Mouse (Mus musculus): ENCODE results near the gene Slc39a11. TPM values are rescaled to one million over a fixed set of nuclear protein-coding genes. Genes with fewer than 3 reads are reported as not detected.

Slc39a11 gene
- polyA plus RNA-seq, 1 experiment from 2014 or later = 23.5 TPM

DNA sequence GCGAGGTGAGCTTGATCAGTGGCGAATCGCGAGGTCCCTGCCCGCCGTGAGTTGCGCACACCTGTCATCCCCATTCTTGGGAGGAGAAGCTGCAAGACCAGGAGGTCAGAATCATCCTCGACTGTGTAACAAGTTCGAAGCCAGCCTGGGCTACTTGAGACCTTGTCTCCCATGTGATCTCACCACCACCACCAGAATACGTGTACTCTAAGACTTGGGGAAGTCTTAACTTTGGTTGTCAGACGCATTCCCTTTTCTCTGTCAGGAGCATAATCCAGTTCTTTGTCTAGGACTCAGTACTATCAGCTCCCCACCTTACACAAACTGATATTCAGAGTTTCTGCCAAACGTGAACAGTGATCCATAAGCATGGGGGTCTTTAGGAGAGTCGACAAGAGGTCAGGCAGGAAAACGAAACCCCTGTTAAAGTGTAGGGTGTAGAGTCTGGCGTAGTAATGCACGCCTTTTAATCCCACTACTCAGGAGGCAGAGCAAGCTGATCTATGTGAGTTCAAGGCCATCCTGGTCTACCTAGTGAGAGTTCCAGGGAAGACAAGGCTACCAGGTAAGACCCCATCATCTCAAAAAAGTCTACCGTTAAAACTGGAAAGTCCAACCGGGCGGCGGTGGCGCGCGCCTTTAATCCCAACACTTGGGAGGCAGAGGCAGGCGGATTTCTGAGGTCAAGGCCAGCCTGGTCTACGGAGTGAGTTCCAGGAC lies 35.0 kb upstream of the Slc39a11 start:
- 42% methylated on average over 25 of the region's 25 CpGs for whole genome bisulfite sequencing
- Histone ChIP-seq H3K36me3 (ENCODE audit: control insufficient read depth, insufficient read depth, low read length) (peaks cover 15% of the 10 kb centered on the region), H3K9me3 (ENCODE audit: control insufficient read depth, low read length) (no peaks in the 10 kb centered on the region), H3K4me3 (ENCODE audit: low read depth, low read length) (peak overlapping the region; percentile 95), H3K27me3 (ENCODE audit: control insufficient read depth, insufficient read depth, low read length) (no peaks in the 10 kb centered on the region), H3K4me1 (ENCODE audit: control insufficient read depth, insufficient read depth, low read length) (peaks cover 25% of the 10 kb centered on the region), H3K27ac (ENCODE audit: low read depth, low read length) (no peak overlapping the region), H3K4me2 (ENCODE audit: low read depth, low read length) (peak overlapping the region; percentile 84), H3K9ac (replicated peaks; ENCODE audit: low read depth, low read length) (peak overlapping the region; percentile 72)
- ATAC-seq (ENCODE audit: low read depth) = no peak

DNA sequence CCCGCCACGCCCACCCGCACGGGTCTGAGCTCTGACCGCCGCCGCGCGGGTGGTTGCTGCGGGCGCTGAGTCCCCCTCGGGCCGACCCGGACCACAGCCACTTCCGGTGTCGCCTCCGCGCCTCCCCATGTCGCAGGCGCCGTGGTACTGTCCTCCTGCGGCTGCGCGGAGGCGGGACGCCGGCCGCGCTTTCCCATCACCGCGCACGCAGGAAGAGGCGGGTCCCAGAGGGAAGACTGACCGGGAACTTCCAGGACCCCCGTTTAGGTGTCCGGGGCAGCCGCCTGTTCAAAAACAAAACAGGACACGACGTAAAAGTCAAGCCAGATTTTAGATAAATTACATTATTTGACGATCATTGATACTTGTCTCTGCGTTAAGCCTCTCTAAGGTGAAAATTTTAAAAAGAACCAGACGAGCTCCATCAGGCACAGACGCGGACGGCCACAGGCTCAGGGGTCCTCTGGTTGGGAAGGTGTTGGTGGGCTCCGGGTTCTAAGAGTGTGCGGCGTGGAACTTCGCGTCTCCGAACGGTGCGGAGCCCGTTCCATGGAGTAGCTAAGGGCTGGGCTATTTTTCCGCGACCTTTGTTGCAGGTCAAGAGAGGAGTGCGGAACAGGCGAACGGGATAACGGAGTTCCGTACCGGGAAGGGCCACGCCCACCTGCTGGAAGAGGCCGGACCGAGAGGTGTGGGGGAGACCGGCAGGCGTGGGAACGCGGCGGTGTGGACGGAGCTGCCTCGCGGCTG lies 34.3 kb upstream of the Slc39a11 start, which contains the start of the genes Fam104a and D11Wsu47e:
TSS of gene Fam104a (minus strand) at position 199 of the 750 bp plus-strand sequence.
TSS of gene D11Wsu47e (plus strand) at position 456 of the 750 bp plus-strand sequence.
- H3K4me2 ChIP-seq (ENCODE audit: low read depth, low read length) = peak within 1 kb of the TSS; percentile 84
- H3K9ac ChIP-seq (replicated peaks; ENCODE audit: low read depth, low read length) = peak within 1 kb of the TSS; percentile 78
- H3K4me3 ChIP-seq (ENCODE audit: low read depth, low read length) = peak within 1 kb of the TSS; percentile 95
- no peaks in the 10 kb centered on the region for H3K9me3 ChIP-seq (ENCODE audit: control insufficient read depth, low read length)
- under 1% methylated on average over 73 of the region's 73 CpGs for WGBS
- H3K4me1 ChIP-seq (ENCODE audit: control insufficient read depth, insufficient read depth, low read length) = peaks cover 25% of the 10 kb centered on the region
- H3K27me3 ChIP-seq (ENCODE audit: control insufficient read depth, insufficient read depth, low read length) = no peaks in the 10 kb centered on the region
- H3K27ac ChIP-seq (ENCODE audit: low read depth, low read length) = peak within 1 kb of the TSS; percentile 89
- peak; percentile 96 for ATAC-seq (ENCODE audit: low read depth)
- peaks cover 14% of the 10 kb centered on the region for H3K36me3 ChIP-seq (ENCODE audit: control insufficient read depth, insufficient read depth, low read length)

DNA sequence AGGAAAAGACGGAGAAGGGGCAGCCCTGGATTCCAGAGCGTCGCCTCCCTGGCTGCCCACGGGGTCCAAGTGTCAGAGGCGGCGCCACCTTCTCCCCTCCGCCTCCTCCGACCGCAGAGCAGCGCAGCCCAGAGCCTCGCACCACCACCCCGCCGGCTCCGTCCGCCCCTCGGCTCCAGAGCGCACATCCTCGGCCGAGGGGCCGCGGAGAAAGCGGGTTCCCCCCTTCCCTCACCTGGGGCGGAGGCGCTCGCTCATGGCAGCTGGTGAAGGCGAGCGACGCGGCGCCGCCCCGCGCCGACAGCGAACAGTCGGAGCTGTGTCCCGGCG lies 33.7 kb upstream of the Slc39a11 start:
- Histone ChIP-seq H3K9me3 (ENCODE audit: control insufficient read depth, low read length) (no peaks in the 10 kb centered on the region), H3K27me3 (ENCODE audit: control insufficient read depth, insufficient read depth, low read length) (no peaks in the 10 kb centered on the region), H3K4me1 (ENCODE audit: control insufficient read depth, insufficient read depth, low read length) (peaks cover 25% of the 10 kb centered on the region), H3K4me2 (ENCODE audit: low read depth, low read length) (peak overlapping the region; percentile 81), H3K36me3 (ENCODE audit: control insufficient read depth, insufficient read depth, low read length) (peaks cover 8% of the 10 kb centered on the region), H3K4me3 (ENCODE audit: low read depth, low read length) (peak overlapping the region; percentile 95), H3K9ac (replicated peaks; ENCODE audit: low read depth, low read length) (peak overlapping the region; percentile 78), H3K27ac (ENCODE audit: low read depth, low read length) (peak overlapping the region; percentile 89)
- WGBS = 0% methylated on average over 29 of the region's 38 CpGs
- ATAC-seq (ENCODE audit: low read depth) = peak; percentile 81; the same call in 1 of the 2 replicates

DNA sequence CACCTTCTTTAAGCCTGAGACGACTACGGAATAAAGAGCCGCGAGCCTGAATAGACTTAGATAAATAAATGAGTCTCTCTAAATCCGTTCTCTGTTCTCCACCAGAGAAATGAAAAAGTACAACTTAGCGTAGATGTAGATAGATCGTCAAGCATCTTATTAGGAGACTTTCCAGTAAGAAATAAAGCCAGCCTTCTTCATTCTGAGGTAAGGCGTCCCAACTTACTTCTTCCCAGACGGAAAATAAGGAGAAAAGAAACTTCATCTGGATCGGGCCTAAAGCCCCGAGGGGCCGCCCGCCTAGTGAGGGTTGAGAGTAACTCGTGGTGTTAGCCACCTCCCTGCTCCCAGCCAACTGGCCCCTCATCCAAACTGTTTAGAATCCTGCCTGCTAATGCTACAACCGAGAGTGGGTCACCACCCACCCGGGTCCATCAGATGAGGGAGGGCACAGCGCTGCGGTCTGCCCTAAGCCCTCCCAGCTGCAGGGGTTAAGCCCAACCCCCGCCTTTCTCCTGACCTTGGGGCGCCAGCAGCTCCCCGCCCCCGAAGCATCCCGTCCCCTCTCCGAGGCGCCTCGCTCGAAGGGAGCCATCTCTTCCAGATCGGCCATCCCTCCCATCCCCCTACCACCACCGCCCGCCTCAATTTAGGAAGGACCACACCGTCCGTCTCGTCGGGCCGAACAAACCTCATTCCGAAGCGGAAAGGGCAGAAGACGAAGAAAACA lies 33.2 kb upstream of the Slc39a11 start:
- ATAC-seq (ENCODE audit: low read depth) = peak; percentile 41
- H3K9me3 ChIP-seq (ENCODE audit: control insufficient read depth, low read length) = no peaks in the 10 kb centered on the region
- no peaks in the 10 kb centered on the region for H3K27me3 ChIP-seq (ENCODE audit: control insufficient read depth, insufficient read depth, low read length)
- H3K4me1 ChIP-seq (ENCODE audit: control insufficient read depth, insufficient read depth, low read length) = peaks cover 25% of the 10 kb centered on the region
- H3K4me2 ChIP-seq (ENCODE audit: low read depth, low read length) = peak overlapping the region; percentile 81
- peak overlapping the region; percentile 95 for H3K4me3 ChIP-seq (ENCODE audit: low read depth, low read length)
- 3% methylated on average over 37 of the region's 38 CpGs for whole genome bisulfite sequencing
- peaks cover 3% of the 10 kb centered on the region for H3K36me3 ChIP-seq (ENCODE audit: control insufficient read depth, insufficient read depth, low read length)
- peak overlapping the region; percentile 78 for H3K9ac ChIP-seq (replicated peaks; ENCODE audit: low read depth, low read length)
- peak overlapping the region; percentile 89 for H3K27ac ChIP-seq (ENCODE audit: low read depth, low read length)

DNA sequence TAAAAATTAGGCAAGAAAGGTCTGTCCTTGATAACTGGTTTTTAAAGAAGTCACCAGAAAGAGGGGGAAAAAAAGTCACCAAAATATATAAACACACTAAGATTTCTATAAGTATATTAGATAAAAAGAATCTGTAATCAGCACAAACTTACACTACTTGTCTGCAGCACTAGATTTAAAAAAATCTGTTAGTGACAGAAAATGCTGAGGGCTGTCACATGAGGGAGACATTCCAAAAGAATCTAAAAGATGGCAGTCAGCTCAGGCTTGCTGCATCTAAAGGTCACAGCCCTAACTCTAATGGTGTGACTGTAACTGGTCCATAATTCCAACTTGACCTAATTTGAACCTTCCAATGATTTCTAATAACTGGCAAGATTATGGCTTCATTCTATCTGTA lies 32.1 kb upstream of the Slc39a11 start:
- peaks cover 24% of the 10 kb centered on the region for H3K4me1 ChIP-seq (ENCODE audit: control insufficient read depth, insufficient read depth, low read length)
- H3K9me3 ChIP-seq (ENCODE audit: control insufficient read depth, low read length) = no peaks in the 10 kb centered on the region
- no peak overlapping the region for H3K27ac ChIP-seq (ENCODE audit: low read depth, low read length)
- peak overlapping the region; percentile 81; the same call in 1 of the 2 replicates for H3K4me2 ChIP-seq (ENCODE audit: low read depth, low read length)
- H3K36me3 ChIP-seq (ENCODE audit: control insufficient read depth, insufficient read depth, low read length) = no peaks in the 10 kb centered on the region
- no peak for ATAC-seq (ENCODE audit: low read depth)
- no peak overlapping the region; the same call in 1 of the 2 replicates for H3K4me3 ChIP-seq (ENCODE audit: low read depth, low read length)
- no peaks in the 10 kb centered on the region for H3K27me3 ChIP-seq (ENCODE audit: control insufficient read depth, insufficient read depth, low read length)
- no peak overlapping the region for H3K9ac ChIP-seq (replicated peaks; ENCODE audit: low read depth, low read length)

DNA sequence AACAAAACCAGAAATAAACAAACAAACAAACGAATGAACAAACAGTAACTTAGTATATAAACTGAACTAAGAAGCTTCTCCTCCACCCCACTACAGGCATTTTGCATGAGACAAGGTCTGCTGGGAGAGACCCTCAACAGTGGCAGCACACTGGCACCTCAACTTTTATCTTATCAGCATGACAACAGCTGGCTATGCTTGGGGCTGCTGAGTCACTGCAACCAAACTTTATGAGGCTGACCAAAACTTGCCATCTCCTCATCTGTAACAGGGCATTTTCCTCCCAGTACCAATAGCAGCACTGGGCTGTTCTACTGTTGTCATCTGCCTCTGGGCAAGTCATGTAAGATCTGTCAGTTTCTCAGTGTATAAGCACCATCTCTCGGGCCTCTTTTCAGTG lies 31.1 kb upstream of the Slc39a11 start:
- Histone ChIP-seq H3K4me2 (ENCODE audit: low read depth, low read length) (no peak overlapping the region), H3K4me1 (ENCODE audit: control insufficient read depth, insufficient read depth, low read length) (peaks cover 18% of the 10 kb centered on the region), H3K27me3 (ENCODE audit: control insufficient read depth, insufficient read depth, low read length) (no peaks in the 10 kb centered on the region), H3K9ac (replicated peaks; ENCODE audit: low read depth, low read length) (no peak overlapping the region), H3K27ac (ENCODE audit: low read depth, low read length) (no peak overlapping the region), H3K9me3 (ENCODE audit: control insufficient read depth, low read length) (no peaks in the 10 kb centered on the region), H3K4me3 (ENCODE audit: low read depth, low read length) (no peak overlapping the region), H3K36me3 (ENCODE audit: control insufficient read depth, insufficient read depth, low read length) (no peaks in the 10 kb centered on the region)
- WGBS = 96% methylated on average over 2 of the region's 2 CpGs
- no peak for ATAC-seq (ENCODE audit: low read depth)

DNA sequence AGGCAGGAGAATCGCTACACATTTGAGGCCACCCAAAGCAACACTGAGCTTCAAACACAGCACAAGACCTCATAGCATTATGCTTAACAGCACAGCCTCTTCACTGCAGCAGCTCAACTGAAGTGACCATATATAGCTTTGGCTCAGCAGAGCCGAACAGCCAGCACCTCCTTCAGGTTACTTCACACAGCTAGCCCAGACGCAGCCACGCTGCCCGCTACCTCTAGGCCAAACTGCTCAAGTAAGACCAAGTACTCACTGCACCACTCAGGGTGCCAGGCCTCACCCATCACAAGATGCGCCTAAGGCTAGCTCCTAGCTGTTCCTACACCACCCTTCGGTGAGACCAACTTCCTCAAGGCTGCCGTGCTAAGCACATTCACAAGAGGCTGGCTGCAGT lies 28.5 kb upstream of the Slc39a11 start:
- Histone ChIP-seq H3K9me3 (ENCODE audit: control insufficient read depth, low read length) (no peaks in the 10 kb centered on the region), H3K9ac (replicated peaks; ENCODE audit: low read depth, low read length) (no peak overlapping the region), H3K4me3 (ENCODE audit: low read depth, low read length) (no peak overlapping the region), H3K27me3 (ENCODE audit: control insufficient read depth, insufficient read depth, low read length) (no peaks in the 10 kb centered on the region), H3K4me1 (ENCODE audit: control insufficient read depth, insufficient read depth, low read length) (peaks cover 11% of the 10 kb centered on the region), H3K36me3 (ENCODE audit: control insufficient read depth, insufficient read depth, low read length) (peaks cover 6% of the 10 kb centered on the region; the same call in 1 of the 2 replicates), H3K4me2 (ENCODE audit: low read depth, low read length) (no peak overlapping the region), H3K27ac (ENCODE audit: low read depth, low read length) (no peak overlapping the region)
- no peak for ATAC-seq (ENCODE audit: low read depth)
- WGBS = 92% methylated on average over 8 of the region's 8 CpGs

DNA sequence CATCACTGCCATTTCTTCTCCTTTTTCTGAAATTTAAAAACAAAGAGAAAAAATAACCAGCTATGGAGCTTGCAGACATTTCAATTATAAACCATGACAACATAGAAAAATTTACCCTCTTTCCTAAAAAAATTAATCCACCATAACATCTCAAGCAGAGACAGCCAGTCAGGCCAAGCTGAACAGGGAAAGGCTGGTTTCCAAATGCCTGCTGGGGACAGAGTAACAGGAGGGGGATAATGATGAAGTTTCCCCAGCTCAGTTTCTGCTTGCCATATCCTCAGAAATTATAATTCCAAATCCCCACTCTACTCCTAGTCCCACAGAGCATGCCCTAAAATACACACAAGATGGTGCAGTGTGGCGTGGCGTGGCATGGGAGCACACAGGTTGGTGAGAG lies 27.5 kb upstream of the Slc39a11 start:
- H3K36me3 ChIP-seq (ENCODE audit: control insufficient read depth, insufficient read depth, low read length) = peaks cover 6% of the 10 kb centered on the region; the same call in 1 of the 2 replicates
- 98% methylated on average over 2 of the region's 2 CpGs for WGBS
- H3K4me3 ChIP-seq (ENCODE audit: low read depth, low read length) = no peak overlapping the region
- H3K9me3 ChIP-seq (ENCODE audit: control insufficient read depth, low read length) = no peaks in the 10 kb centered on the region
- no peak overlapping the region for H3K27ac ChIP-seq (ENCODE audit: low read depth, low read length)
- no peaks in the 10 kb centered on the region for H3K27me3 ChIP-seq (ENCODE audit: control insufficient read depth, insufficient read depth, low read length)
- H3K4me1 ChIP-seq (ENCODE audit: control insufficient read depth, insufficient read depth, low read length) = peaks cover 4% of the 10 kb centered on the region
- H3K4me2 ChIP-seq (ENCODE audit: low read depth, low read length) = no peak overlapping the region
- ATAC-seq (ENCODE audit: low read depth) = no peak
- H3K9ac ChIP-seq (replicated peaks; ENCODE audit: low read depth, low read length) = no peak overlapping the region

All from neural tube, embryonic 14.5 days (tissue).